Mouse (Mus musculus): ENCODE measurements around the gene Lhx2.

Lhx2 gene

DNA sequence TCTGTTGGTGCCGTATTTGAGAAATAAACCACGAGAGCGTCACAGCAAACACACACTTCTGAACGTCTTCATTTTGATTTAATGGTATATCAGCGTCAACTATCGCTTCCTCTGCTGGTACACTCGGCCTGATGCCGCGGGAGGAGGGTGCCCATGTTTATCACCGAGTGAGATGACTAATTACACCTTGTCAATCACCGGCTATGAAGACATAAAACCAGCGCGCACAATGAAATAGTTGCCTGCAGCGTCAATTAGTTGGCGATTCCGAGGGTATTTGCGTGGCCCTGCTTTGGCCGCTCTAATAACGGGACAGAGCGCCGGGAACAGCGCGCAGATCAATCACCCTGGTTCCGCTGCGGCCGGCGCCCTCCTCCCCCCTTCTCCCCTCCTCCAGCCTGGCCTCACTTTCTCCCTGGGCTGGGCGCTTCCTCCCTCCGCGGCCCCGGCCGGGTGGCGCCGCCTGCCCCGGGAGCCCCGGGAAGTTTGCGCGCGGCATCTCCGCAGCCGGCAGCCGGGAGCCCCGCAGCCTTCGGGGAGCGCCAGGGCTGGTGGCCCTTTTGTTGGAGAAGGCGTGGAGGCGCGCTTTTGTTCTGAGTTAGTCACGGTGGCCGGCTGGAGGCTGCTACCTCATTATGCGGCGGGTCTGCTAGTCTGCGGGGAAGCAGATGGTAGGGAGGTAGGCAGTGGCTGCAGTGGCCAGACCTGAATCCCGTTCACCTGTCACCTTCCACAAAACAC lies 8.9 kb downstream of the Lhx2 start:
- DNase-seq = no peak

DNA sequence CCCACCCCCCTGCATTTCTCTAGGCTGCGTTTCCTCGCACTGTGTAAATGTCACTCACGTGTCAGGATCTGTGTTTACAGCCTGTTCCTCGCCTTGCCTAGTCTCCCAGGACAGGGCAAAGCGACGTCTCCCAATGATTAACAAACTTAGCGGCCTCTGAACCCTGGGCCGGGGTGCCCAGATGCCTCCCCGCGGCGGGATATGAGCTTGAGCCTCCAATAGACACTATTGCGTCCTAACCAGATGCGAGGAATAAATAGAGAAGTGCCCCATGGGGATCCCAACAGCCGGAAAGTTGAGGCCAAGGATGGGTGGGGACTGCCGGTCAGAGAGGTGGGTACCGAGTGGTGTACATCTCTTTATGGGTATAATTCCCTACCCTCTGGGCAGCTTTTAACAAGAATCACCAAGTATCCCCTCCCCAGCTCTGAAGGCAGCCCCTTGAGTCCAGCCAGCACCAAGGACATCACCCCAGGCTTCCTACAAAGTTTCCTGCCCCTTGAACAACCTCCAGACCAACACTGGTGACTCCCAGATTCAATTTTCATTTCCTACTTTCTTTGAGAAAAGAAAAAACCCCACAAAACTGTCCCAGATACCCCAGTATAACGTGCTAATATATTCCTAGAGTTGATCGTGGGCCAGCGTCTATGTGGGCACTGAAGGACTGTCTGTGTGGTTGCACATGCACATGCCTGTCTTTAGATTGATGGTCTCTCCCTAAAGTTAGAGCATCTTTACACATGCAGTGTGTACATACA lies 9.8 kb downstream of the Lhx2 start:
- no peak for DNase-seq

DNA sequence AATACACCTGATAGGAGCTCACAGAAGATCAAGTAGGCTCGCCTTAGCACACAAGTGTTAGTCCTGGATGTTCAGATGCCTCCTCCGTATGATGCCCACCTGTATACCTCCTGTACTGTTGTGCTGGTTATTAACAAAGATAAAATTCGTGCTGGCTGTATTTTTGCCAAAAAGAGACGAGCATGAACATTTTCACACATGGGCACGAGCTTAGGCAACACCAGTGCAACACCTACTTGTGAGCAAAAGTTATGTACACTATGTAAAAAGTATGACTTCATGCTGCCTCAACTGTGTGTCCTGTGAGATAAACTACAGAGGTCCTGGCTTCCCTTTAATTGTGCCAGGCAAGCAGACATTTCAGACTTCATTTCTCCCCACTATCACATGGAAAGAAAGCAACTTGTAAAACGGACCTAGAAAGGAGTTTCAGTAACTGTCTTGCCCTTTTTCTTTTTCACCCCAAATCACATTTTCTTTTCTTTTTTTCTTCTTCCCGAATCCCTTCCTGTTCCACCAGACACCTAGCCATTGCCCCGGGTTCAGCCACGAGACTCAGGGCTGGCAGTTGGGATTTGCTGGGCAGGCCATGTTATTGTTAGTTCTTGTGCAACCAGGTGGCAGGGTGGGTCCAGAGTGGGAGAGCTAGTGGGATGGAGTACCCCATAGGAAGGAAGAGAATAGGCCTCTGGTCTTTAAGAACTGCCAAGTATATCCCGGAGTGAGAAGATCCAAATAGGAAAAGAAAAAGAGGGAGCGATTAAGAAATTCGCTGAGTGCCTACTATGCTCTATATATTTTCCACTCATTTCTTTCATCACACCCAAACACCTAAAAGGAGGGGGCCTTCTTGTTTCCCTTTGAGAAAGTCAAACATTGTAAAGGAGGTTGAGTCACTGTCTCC lies 10.6 kb downstream of the Lhx2 start:
- DNase-seq = no peak

DNA sequence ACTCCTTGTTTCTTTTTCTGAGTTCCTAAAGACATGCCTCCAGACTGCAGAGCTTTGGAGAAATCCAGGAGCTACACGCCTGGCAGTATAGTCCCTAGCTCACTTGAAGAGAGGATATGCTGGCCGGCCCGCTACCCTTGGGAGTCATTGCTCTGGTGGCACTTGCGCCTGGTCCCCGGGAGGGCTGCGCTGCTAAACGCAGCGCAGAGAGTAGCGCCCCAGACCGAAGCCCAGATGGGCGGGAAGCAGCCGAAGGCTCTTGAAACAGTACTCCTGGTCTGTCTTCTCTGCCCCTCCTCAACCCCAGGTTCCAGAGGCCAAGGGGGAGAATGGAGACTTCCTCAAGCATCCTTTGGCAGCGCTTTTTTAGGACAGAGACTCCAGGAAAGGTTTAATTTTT lies 11.3 kb downstream of the Lhx2 start:
- no peak for DNase-seq

DNA sequence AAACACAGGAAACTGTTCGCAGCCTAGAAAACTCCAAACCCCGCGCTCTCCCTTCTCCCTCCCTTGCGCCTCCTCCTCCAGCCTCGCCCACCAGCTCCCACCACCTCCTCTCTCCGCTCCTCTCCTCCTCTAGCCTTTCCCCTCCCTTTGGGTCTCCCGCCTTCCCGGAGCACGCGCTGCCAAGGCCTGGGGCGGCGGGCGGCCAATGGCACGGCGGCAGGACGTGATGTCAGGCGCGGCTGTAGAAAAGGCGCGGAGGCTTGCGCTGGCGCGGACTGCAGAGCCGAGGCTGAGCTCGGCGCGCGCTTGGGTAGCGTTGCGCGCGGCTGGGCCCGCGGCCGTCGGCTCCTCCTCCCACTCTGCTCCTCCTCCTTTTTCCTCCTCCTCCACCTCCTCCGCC lies 11.7 kb downstream of the Lhx2 start:
- peak; percentile 87 for DNase-seq

DNA sequence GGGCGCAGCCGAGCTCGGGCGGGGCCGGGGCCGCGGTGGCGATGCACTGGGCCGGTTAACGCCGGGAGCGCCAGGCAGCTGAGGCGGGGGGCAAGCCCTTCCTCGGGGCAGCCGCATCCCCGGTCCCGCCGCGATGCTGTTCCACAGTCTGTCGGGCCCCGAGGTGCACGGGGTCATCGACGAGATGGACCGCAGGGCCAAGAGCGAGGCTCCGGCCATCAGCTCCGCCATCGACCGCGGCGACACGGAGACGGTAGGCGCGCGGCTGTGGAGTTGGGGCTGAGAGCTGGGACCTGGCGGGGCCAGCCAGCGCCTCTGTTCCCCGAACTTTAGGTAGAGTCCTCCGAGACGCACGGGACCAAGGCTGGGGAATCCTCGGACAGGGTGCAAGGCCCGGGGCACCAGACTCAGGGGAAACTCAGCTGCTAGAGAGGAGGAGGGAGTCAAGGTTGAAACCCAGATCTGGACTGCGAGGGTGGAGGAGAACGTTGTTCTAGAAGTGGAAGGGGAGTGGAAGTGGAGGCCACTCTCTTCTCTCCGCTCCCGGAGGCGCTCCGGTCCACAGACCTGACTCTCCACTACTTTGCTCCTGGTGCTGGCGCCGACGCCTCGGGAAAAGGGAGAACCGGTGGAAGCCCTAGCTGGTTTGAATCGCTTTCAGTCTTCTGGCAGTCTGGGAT lies 12.7 kb downstream of the Lhx2 start:
- no peak for DNase-seq

DNA sequence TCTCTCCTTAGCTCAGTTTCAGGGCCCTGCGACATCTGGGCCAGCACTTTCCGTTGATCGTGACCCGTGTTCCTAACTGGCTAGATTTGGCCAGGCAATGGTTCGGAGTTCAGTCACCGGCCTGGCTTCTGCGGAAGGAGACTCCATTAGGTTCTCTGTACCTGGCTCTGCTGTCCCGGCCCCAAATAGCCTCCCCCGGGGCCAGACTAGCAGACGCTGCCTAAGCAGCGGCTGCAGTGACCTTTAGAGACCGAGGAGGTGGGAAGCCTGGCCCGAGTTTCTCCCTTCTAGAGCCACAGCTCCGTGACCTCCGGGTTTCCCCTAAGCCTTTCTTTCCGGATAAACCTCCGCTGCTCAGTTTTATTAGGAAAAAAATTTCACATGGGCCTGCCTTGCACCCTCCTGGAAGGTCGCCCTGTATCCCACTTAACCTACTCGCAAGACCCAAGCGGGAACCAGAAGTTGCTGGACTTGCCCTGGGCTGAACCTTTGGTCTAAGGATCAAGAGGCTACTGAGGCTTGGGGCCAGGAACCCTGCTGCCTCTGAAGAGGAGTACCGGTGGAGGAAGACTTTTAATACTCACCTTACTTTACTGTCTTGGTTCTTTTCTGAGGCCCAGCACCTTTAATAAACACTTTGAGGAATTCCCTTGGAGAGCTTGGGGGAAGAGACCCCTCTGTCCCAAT lies 13.4 kb downstream of the Lhx2 start:
- DNase-seq = no peak

DNA sequence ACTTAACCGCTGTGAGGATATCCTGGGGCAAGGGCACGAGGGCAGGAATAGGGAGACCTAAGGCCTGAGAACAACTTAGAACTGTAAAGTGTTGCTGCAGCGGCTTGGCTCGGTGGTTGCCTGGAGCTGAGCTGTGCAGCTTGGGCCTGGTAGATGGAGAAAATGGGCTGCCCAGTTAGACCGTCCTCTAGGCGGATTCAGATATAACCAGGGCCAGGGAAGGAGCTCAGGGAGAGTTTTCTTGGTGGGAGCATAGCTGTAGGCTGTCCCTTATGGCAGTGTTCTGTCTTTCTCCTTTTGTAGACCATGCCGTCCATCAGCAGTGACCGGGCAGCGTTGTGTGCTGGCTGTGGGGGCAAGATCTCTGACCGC lies 13.9 kb downstream of the Lhx2 start:
- DNase-seq = no peak

DNA sequence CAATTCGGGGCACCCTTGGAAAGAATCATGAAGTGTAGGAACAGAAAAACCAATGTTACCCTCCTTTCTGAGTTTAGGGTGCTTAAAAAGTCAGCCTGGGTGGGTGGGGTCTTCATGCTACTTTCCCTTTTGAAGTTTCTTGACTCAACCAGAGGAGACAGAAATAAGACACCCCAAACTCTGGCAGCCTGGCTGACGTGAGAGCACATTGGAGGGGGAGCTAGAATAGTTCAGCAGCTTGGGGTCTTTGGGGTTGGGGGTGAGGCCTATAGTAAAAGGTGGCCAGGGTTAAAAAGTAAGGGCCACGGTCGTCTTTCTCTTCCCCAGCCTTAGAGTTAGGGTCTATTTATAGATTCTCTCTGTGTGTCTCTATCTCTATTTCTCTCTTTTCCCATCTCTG lies 14.6 kb downstream of the Lhx2 start:
- DNase-seq = no peak

DNA sequence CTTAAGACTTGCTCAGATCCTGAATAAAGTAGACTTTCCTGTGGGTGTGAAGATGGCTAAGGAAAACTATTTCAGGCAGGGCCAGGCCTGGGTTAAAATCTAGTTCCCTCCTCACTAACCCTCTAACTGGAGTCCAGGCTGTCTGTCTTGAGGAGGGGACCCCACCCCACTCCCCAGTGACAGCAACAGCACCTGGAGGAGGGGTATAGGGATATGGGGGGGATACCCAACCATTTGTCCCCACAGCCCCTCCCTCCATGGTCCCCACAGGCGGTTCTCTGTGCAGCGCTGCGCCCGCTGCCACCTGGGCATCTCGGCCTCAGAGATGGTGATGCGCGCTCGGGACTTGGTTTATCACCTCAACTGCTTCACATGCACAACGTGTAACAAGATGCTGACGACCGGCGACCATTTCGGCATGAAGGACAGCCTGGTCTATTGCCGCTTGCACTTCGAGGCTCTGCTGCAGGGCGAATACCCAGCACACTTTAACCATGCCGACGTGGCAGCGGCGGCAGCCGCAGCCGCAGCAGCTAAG lies 15.2 kb downstream of the Lhx2 start:
- no peak for DNase-seq

DNA sequence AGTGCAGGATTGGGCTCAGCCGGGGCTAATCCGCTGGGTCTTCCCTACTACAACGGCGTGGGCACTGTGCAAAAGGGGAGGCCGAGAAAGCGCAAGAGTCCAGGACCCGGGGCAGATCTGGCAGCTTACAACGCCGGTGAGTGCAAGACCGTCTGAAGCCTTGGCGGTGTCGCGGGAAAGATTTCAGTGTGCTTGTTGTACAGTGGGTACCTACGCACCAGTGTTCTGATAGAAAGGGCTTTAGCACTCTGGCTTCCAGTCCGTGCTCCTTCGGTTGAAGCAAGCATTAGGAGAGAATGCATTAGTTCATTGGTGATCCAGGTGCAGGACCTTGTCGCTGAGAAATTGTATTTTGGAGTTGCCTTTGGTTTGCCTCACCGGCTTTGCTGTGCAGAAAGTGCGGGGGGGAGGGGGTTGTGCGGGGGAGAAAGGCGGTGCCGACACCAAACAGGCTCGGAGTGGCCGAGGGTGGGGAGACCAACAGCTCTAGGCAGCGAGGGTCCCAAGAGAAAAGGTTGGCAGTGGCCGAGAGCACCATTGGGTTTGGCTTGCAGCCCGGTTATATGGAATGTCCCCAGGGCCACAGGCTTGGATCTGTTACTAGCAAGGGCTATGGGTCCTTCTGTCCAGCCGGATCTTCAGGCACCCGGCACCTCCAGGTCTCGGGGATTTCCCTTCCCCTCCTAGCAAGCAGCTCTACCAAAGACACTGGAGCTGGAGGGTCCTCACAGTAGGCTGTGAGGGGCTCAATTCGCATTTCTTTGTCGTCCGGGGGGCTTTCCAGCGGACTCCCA lies 15.8 kb downstream of the Lhx2 start:
- no peak for DNase-seq

DNA sequence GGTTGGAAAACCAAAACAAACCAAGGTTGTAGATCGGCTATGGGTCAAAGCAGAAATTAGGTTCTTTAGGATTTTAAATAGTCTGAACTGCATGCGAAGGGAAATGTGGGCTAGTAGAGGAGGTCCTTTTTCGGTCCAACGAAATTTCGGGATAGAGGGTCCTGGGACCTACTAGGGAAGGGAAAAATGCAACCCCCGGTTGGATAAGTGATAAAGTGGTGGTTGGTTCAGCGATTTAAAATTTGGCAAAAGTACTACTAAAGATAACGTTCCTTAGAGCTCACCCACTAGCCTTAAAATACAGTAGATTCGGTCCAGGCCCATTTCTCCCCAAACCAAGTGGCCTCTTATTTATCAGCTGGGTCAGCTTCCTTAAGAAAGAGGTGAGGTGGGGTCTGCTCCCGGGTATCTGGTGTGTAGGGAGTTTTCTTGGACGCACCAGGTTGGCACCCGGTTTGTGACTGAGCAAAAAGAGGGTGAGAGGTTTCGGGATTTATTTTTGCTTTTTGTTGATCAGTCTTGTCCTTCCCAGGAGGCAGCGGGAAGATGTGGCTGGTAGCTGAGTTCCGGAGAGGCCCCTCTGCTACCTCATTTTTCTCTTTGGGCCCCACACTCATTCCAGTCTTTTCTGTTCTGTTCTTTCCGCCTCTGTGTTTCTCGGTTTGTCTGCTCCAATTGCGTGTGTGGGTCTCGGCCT lies 16.8 kb downstream of the Lhx2 start:
- no peak for DNase-seq

DNA sequence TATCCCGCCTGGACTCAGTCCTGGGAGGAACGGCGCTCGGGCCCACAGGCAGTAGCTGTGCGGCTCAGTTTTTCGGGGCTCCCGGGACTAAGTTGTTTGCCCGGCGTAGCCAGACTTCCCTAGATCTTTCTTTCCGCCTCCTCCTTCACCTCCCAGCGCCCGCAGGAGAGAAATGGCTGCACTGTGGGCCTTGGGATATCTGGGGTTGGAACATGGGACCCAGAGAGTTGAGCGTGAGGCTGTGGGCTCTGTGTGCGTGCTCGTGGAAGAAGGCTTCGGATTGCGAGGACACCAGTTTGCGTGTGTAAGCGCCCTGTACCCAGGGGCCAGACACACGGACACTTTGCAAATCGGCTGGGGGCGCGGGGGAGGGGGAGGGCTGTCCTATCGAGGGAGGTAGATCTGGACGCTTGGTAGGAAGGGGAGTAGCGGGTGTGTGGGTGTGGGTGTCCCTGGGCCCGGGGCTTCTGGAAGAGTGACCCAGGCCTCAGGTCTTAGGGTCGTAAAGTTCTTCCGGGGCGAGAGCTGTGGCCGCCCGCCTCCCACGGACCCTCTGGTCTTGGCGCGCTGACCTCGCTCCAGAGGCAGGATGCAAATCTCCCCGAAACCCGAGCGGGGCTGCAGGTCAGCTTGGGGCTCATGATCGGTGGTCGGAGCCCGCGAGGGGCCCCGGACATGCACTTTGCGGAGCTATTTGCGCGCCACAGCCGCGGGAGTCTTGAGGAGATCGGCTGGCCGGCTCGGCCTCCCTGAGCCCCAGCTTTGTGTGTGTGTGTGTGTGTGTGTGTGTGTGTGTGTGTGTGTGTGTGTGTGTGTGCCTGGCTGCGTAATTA lies 17.6 kb downstream of the Lhx2 start:
- DNase-seq = no peak

DNA sequence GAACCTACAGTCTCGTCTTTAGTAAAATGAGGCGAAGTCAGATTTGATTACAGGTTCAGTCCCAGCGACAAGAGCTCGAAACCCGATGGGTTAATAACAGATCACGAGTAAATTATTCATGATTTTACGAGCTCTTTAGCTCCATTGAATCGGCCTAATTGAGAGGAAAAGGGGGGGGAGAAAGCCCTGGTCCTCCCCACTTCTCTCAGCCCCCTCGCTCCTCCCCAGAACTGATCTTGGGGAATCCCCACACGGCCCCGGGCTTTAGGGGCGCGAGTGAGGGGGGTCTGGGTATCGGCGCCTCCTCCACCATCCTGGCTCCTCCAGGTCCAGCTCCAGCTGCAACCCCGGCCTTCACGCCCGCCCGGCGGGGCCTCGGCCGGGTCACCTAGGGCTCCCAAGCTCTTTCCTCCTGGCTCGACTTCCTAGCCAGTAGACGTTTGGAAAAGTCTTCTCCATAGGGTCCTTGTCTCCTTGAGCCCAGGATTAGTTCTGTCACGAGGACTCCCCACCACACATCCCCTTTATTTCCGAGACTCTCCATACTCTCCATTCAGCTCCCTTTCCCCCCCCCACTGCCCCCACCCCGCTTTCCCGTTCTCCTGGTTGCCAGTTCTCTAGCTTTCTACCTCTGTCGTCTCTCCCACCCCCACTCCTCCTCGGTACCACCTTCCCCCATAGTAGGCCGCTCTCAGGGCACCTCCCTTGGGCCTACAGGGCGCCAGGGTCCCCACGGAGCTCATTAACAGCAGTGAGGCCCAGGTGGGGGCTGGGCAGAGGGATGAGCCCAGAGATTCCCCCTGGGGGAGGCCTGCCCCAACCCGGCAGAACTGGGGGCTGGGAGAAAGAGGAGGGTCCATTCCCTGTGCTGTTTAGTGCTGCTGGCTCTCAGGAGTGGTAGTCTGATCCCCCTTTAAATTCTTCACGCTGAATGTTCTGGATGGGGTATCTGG lies 18.5 kb downstream of the Lhx2 start:
- DNase-seq = no peak

DNA sequence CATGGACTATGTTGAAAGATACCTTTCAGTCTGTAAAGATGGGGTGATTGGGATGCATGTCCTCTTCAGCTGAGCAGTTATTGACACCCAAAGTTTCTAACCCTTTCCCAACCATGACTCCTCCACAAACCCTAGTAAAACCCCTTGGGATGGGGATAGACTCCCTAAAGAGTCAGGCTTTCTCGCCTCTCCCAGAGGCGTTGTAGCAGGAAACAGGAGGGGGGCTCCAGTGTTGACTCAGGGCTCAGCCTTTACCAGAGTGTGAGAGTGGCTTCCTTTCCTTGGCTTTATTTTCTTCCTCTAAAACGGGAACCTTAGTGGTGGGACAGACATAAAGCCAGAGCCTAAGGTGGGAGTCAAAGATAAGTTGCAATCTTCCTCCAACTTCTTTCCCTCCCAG lies 19.5 kb downstream of the Lhx2 start:
- no peak for DNase-seq

DNA sequence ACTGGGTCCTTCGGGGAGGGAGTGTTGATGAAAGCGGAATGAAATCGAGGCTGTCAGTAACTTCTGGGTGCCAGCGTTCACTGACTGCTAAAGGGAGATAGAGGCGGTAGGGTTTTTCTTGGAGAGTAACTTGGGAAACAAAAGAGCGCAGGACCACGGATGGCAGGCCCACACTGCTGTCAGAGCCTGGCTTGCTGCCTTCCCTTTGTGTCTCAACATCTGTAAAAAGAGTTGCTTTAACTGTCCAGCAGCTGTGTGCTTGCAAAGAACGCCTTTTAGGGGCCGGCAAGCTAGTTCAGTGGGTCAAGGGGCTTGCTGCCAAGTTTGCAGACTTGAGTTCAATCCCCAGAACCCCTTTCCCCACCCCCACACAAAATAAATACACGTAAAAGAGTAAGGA lies 20.1 kb downstream of the Lhx2 start:
- no peak for DNase-seq

DNA sequence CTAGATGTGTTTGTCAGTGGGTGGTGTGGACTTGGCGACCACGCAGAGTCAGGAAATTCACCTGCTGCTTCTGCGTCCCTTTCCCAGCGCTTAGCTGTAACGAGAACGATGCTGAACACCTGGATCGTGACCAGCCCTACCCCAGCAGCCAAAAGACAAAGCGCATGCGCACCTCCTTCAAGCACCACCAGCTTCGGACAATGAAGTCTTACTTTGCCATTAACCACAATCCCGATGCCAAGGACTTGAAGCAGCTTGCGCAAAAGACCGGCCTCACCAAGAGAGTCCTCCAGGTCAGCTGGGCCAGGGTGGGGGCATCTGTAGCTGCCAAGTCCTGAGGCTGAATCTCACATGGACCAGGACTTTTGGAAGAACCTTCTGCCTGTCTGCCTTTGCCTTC lies 20.7 kb downstream of the Lhx2 start:
- DNase-seq = no peak

DNA sequence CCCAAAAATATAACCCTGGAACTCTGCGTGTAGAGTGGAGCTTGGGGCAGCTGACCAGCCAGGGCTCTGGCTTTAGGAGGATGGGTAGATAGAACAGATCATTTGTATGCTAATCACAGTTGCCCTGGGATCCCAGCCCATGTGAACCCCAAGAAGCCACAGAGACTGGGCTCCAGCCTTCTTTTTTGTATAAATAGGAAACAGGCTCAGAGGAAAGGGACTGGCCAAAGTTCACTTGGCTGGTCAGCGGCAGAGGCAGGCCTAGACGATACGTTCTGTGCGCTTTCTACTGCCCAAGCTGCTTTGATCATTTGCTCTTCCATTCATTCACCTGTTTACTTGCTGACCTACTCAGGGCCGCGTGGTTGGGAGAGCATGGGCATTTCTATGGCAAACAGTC lies 27.1 kb downstream of the Lhx2 start:
- DNase-seq = no peak

DNA sequence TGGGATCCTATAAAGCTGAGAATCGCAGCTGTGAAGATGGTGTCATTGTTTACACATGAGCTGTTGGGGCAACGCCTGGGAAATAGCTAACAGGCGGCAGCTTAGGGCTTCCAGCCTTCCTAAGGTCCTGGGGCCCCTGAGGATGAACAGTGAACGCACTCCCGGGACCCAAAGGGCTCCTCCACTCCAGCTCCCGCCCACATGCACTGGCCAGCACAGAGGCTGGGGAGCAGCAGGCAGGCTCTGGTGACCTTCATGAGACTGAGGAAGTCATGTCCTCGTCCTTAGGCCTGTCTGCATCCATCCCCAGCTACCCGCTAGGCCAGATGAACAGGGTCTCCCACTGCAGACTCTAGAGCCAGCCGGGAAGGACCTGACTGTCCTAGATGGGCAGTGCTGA lies 27.9 kb downstream of the Lhx2 start:
- no peak for DNase-seq

Data from right cerebral cortex, postnatal 4 days (tissue).